Mouse (Mus musculus): ENCODE measurements around the gene Cyb561. TPM values are rescaled to one million over a fixed set of nuclear protein-coding genes. Genes with fewer than 3 reads are reported as not detected.

Gene Cyb561
- polyA plus RNA-seq, 1 experiment from 2014 or later, result 4.1 TPM

DNA sequence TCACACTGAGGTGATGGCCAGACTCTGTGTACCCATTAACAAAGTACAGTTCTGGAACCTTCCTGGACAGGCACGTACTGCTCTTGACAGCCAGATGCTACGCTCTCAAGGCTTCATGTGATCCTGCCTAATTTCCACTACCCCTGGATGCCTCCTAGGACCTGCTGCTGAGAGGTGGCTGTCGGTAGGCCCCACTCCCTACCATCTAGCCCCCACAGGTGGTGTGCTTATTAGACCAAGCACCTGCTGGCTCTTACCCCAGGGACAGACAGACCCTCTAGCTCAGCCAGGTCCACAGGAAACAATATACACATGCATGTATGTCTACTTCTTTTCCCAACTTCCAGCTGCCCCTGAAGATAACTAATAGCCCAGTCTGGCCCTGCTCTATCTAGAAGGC lies 16.2 kb downstream of the Cyb561 start:
- H3K36me3 ChIP-seq, result no peaks in the 10 kb centered on the region
- 81% methylated on average over 3 of the region's 3 CpGs for whole genome bisulfite sequencing
- H3K9ac ChIP-seq, result no peak overlapping the region
- no peak overlapping the region for H3K4me3 ChIP-seq
- H3K4me2 ChIP-seq, result no peak overlapping the region
- H3K9me3 ChIP-seq (replicated peaks), result no peaks in the 10 kb centered on the region
- H3K4me1 ChIP-seq (replicated peaks), result no peaks in the 10 kb centered on the region
- no peak for ATAC-seq (ENCODE audit: insufficient number of reproducible peaks, low FRiP score)
- H3K27me3 ChIP-seq (replicated peaks), result peaks cover 73% of the 10 kb centered on the region
- H3K27ac ChIP-seq (ENCODE audit: poor library complexity, severe bottlenecking), result no peak overlapping the region

DNA sequence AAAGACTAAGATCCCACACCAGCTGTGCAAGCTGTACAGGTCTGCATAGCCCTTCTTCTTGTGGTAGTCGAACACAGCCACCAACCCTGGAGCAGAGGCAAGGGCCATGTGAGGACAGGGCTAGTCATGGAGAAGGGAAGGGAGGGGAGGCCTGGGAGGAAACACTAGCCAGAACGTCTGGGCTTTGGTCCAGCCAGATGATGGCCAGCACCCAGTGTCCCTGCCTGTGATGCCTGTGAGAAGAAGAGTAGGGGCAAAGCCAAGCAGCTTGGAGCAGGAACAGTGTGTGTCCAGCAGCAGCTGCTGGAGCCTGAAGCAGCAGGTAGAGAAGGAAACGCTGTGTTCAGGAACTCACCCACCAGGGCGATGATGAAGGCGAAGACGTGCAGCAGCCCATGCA lies 16.9 kb downstream of the Cyb561 start:
- no peak overlapping the region for H3K4me3 ChIP-seq
- no peaks in the 10 kb centered on the region for H3K9me3 ChIP-seq (replicated peaks)
- no peak overlapping the region for H3K9ac ChIP-seq
- H3K36me3 ChIP-seq, result no peaks in the 10 kb centered on the region
- H3K4me2 ChIP-seq, result no peak overlapping the region
- no peaks in the 10 kb centered on the region for H3K4me1 ChIP-seq (replicated peaks)
- H3K27ac ChIP-seq (ENCODE audit: poor library complexity, severe bottlenecking), result no peak overlapping the region
- H3K27me3 ChIP-seq (replicated peaks), result peaks cover 66% of the 10 kb centered on the region
- ATAC-seq (ENCODE audit: insufficient number of reproducible peaks, low FRiP score), result no peak
- 78% methylated on average over 6 of the region's 6 CpGs for WGBS

DNA sequence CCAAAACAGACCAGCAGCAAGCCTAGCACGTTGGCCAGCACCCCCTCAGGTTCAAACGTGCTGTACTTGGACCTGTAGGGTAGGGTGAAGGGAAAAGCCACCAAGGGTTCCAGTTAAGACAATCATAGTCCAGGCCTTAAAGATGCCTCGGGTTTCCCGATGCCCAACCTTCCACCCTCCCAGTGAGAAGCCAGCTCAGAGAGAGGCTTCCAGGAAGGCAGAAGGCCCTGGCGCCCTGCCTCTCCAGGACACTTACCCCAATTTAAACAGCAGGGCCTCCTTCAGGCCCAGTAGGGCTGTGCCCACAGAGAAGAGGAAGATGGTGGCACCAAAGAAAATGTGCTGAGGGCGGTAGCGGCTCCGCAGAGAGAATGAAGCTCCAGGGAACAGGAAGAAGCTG lies 17.6 kb downstream of the Cyb561 start:
- Histone ChIP-seq H3K27ac (ENCODE audit: poor library complexity, severe bottlenecking) (no peak overlapping the region), H3K4me2 (no peak overlapping the region), H3K27me3 (replicated peaks) (peaks cover 59% of the 10 kb centered on the region), H3K4me1 (replicated peaks) (no peaks in the 10 kb centered on the region), H3K36me3 (no peaks in the 10 kb centered on the region), H3K4me3 (no peak overlapping the region), H3K9me3 (replicated peaks) (no peaks in the 10 kb centered on the region), H3K9ac (no peak overlapping the region)
- ATAC-seq (ENCODE audit: insufficient number of reproducible peaks, low FRiP score), result no peak
- 80% methylated on average over 8 of the region's 8 CpGs for whole genome bisulfite sequencing

DNA sequence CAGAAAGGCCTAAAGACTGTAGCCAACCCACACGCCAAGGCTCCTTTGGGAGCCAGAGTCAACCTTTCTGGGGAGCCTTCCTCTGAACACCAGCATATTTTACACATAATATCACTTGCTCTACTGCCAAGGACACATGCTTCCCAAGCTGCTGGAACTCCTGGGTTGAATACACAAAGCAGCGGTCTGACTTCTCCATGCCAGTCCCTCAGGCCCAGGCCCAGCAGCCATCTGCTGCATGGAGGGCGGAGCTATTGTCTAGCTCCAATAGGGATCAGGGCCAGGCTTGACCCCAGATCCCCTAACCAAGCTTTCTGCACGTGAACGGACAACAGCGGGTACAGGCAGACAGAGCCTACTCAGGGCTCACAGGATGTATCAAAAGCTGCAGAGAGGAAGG lies 18.3 kb downstream of the Cyb561 start:
- Histone ChIP-seq H3K4me2 (no peak overlapping the region), H3K9ac (no peak overlapping the region), H3K27me3 (replicated peaks) (peaks cover 52% of the 10 kb centered on the region), H3K4me3 (no peak overlapping the region), H3K36me3 (peaks cover 3% of the 10 kb centered on the region; the same call in 1 of the 2 replicates), H3K4me1 (replicated peaks) (no peaks in the 10 kb centered on the region), H3K27ac (ENCODE audit: poor library complexity, severe bottlenecking) (no peak overlapping the region), H3K9me3 (replicated peaks) (no peaks in the 10 kb centered on the region)
- ATAC-seq (ENCODE audit: insufficient number of reproducible peaks, low FRiP score), result no peak
- WGBS, result 61% methylated on average over 6 of the region's 6 CpGs

DNA sequence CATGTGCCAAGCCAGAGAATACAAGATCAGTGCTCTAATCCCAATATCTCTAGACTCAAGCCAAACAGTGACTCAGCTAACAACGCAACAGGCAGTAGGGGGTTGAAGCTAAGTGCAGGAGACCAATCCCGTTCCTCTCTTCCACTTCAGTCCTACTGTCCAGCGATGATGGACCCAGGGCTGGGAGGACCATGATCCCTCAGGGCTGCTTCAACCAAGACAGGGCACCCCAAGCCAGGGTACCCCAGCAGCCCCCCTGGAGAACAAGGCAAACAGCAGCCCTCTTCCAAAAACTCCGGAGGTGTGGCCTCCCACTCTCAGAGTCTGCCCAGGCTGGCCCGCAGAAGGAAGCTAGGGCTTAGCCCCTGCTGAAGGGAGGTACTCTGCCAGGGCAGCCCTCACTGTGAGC lies 18.8 kb downstream of the Cyb561 start:
- Histone ChIP-seq H3K27me3 (replicated peaks) (peaks cover 47% of the 10 kb centered on the region), H3K9ac (no peak overlapping the region), H3K4me2 (no peak overlapping the region), H3K4me3 (no peak overlapping the region), H3K36me3 (peaks cover 5% of the 10 kb centered on the region; the same call in 1 of the 2 replicates), H3K4me1 (replicated peaks) (no peaks in the 10 kb centered on the region), H3K9me3 (replicated peaks) (no peaks in the 10 kb centered on the region), H3K27ac (ENCODE audit: poor library complexity, severe bottlenecking) (no peak overlapping the region)
- no peak for ATAC-seq (ENCODE audit: insufficient number of reproducible peaks, low FRiP score)
- WGBS, result 62% methylated on average over 5 of the region's 5 CpGs

DNA sequence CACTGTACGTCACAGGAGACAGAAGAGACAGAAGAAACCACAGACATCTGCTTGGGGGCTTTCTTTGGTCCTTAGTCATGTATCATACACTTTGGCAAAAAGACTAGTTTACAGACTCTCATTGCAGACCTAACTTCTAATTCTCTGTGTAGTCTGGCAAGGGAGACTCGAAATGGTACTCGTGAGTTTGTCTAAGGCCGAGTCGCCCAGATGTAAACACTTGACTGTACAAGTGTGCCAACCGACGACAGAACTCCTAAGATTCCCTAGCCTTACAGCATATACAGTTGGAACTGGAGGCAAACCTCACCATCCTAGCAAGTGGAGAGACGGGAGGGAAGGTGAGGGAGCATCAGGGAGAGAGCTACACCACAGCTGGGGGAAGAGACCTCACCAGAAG lies 19.4 kb downstream of the Cyb561 start:
- Histone ChIP-seq H3K9me3 (replicated peaks) (no peaks in the 10 kb centered on the region), H3K9ac (no peak overlapping the region), H3K27ac (ENCODE audit: poor library complexity, severe bottlenecking) (no peak overlapping the region), H3K36me3 (peaks cover 5% of the 10 kb centered on the region; the same call in 1 of the 2 replicates), H3K4me1 (replicated peaks) (no peaks in the 10 kb centered on the region), H3K4me3 (no peak overlapping the region), H3K27me3 (replicated peaks) (peaks cover 43% of the 10 kb centered on the region), H3K4me2 (no peak overlapping the region)
- WGBS, result 85% methylated on average over 8 of the region's 8 CpGs
- ATAC-seq (ENCODE audit: insufficient number of reproducible peaks, low FRiP score), result no peak

DNA sequence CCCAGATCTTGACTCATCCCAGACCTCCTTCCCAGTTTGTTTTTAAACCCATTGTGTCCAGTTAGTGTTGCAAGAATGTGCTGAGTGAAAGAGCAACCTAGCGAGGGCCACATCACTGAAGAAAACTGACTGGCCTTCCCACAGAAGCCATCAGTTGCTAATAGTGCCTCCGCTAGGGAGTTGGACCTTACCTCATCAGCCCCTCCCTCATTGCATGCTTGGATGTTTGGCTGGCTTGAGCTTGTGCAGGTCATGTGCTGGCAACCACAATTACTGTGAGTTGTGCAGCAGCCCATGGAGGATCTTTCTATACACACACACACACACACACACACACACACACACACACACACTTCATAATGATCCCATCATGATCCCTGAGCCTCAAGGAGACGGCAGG lies 21.8 kb downstream of the Cyb561 start:
- WGBS, result 72% methylated on average over 3 of the region's 3 CpGs
- Histone ChIP-seq H3K27me3 (replicated peaks) (peaks cover 20% of the 10 kb centered on the region), H3K27ac (ENCODE audit: poor library complexity, severe bottlenecking) (no peak overlapping the region), H3K9me3 (replicated peaks) (no peaks in the 10 kb centered on the region), H3K4me2 (no peak overlapping the region), H3K9ac (no peak overlapping the region), H3K36me3 (peaks cover 13% of the 10 kb centered on the region; the same call in 1 of the 2 replicates), H3K4me3 (no peak overlapping the region), H3K4me1 (replicated peaks) (no peaks in the 10 kb centered on the region)
- no peak for ATAC-seq (ENCODE audit: insufficient number of reproducible peaks, low FRiP score)

DNA sequence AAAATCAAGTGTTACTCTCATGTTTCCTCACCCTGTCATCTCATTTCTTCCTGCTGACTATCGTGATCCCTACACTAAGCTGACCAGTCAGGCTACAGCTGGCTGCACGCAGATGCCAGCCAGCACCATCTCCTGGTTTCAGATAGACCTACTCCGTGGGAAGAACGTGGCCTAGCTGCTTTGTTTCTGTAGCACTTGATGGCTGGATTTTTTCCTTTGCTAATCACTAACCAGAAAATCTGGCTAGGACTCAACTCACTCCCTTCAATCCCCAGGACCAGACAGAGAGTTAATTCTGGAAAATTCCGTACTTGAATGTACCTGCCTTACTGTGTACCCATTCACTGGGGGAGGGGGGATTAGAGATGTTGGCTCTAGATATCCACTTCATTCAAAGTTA lies 25.0 kb downstream of the Cyb561 start:
- WGBS, result 72% methylated on average over 5 of the region's 5 CpGs
- Histone ChIP-seq H3K4me2 (no peak overlapping the region), H3K4me1 (replicated peaks) (peaks cover 5% of the 10 kb centered on the region; the same call in 1 of the 2 replicates), H3K27ac (ENCODE audit: poor library complexity, severe bottlenecking) (no peak overlapping the region), H3K9me3 (replicated peaks) (no peaks in the 10 kb centered on the region), H3K27me3 (replicated peaks) (no peaks in the 10 kb centered on the region), H3K9ac (no peak overlapping the region), H3K36me3 (peaks cover 30% of the 10 kb centered on the region), H3K4me3 (no peak overlapping the region)
- ATAC-seq (ENCODE audit: insufficient number of reproducible peaks, low FRiP score), result no peak

DNA sequence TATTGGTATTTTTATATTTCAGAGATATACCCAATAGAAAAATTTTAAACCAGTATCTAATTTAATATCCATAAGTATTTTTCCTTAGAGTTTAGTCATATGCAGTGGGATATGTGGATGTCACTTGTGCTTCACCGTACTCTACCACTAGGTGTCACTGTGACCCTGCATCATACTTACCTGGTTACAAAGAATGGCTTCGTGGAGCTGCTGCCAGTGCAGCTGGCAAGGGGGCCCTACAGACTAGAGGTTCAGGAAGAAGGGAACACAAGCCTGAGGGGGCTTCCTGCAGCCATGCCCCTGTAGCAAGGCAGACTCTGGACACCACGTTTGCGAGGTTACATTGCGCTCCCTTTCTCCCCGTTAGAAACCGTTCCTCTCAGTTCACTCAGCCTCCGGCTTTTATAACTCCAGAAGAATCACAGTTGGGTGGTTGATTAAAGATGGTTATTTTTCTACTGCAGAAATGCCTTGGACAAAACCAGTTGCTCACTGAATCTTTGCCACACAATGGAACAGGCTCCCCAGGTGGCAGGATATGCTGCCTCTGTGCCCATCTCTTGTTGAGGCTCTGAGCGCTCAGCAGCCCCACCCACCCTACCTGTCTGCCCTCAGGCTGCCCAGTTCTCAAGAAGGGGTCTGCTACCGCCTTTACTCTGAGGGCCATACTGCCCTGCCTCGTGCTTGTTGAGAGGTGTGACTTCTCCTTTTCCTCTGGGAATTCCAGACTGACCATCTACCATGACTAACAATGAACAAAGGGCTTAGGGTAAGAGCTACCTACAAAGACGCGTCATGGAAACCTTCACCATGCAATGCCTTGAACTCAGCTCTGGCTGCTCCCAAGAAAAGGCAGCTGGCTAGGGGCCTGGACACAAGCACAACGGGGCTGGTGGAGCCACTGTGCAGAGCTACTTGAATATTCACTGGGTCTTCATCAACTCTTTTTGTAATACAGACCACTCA lies 25.8 kb downstream of the Cyb561 start:
- Histone ChIP-seq H3K27me3 (replicated peaks) (no peaks in the 10 kb centered on the region), H3K9me3 (replicated peaks) (no peaks in the 10 kb centered on the region), H3K9ac (no peak overlapping the region), H3K36me3 (peaks cover 38% of the 10 kb centered on the region), H3K27ac (ENCODE audit: poor library complexity, severe bottlenecking) (no peak overlapping the region), H3K4me1 (replicated peaks) (peaks cover 5% of the 10 kb centered on the region; the same call in 1 of the 2 replicates), H3K4me2 (no peak overlapping the region), H3K4me3 (no peak overlapping the region)
- whole genome bisulfite sequencing, result 60% methylated on average over 14 of the region's 14 CpGs
- ATAC-seq (ENCODE audit: insufficient number of reproducible peaks, low FRiP score), result 0 out of 2 replicates have a peak, but pooled peaks have one; percentile 48

DNA sequence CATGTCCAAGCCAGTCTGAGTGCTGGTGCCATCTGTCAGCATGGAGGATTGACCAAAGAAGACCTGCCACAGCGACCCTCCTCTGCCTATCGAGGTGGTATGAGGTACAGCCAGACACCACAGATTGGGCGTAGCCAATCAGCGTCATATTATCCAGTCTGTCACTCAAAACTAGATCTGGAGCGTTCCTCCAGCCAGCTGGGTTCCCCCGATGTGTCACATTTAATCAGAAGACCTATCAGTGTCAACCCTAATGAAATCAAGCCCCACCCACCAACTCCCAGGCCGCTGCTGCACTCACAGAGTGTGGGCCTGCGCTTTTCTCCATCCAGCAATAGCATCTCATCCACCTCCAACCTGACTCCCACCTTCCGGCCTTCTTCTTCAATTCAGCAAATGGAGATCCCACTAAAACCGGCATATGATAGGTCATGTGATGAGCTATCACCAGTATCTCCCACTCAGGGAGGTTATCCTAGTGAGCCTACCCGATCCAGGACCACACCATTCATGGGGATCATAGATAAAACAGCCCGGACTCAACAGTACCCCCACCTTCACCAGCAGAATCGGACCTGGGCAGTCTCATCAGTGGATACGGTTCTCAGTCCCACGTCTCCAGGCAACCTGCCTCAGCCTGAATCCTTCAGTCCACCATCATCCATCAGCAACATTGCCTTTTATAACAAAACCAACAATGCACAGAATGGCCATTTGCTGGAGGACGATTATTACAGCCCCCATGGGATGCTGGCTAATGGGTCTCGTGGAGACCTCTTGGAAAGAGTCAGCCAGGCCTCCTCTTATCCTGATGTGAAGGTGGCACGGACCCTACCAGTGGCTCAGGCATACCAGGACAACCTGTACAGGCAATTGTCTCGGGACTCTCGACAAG lies 30.1 kb downstream of the Cyb561 start:
- Histone ChIP-seq H3K27me3 (replicated peaks) (no peaks in the 10 kb centered on the region), H3K36me3 (peaks cover 66% of the 10 kb centered on the region), H3K4me2 (no peak overlapping the region), H3K27ac (ENCODE audit: poor library complexity, severe bottlenecking) (no peak overlapping the region), H3K4me3 (no peak overlapping the region), H3K9ac (no peak overlapping the region), H3K4me1 (replicated peaks) (peaks cover 5% of the 10 kb centered on the region; the same call in 1 of the 2 replicates), H3K9me3 (replicated peaks) (no peaks in the 10 kb centered on the region)
- WGBS, result 86% methylated on average over 20 of the region's 20 CpGs
- ATAC-seq (ENCODE audit: insufficient number of reproducible peaks, low FRiP score), result no peak

DNA sequence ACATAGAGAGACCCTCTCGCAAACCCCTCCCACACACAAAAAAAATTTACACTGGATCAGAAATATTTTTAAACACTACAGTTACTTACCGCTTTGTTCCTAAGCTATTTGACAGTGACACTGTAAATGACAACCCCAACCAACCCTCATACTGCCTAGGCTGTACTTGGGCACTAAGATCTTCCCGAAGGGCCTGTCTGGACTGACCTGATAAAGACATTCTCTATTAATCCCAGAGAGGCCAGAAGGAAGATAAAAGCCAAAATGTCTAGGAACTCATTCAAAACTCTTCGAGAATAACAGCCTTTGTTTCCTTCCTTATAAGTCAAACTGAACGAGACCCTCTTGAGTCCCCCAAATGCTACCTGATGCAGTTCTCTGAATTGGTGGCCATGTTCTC lies 31.9 kb downstream of the Cyb561 start:
- Histone ChIP-seq H3K9me3 (replicated peaks) (no peaks in the 10 kb centered on the region), H3K4me3 (no peak overlapping the region), H3K36me3 (peaks cover 78% of the 10 kb centered on the region), H3K27me3 (replicated peaks) (no peaks in the 10 kb centered on the region), H3K4me2 (no peak overlapping the region), H3K9ac (no peak overlapping the region), H3K4me1 (replicated peaks) (peaks cover 9% of the 10 kb centered on the region), H3K27ac (ENCODE audit: poor library complexity, severe bottlenecking) (no peak overlapping the region)
- 75% methylated on average over 5 of the region's 5 CpGs for WGBS
- no peak for ATAC-seq (ENCODE audit: insufficient number of reproducible peaks, low FRiP score)

Data from heart, embryonic 12.5 days (tissue).